Mouse (Mus musculus) CD8-positive naive resting alpha-beta T cell, adult 2 months (primary cell): ENCODE measurements at regions not wholly inside any gene's neighbourhood (a gene's known extent, or its start where the extent isn't known, plus 50 kb on each side); places are given as distances from the start of the nearest gene placed in this dataset.

Source experiments
- DNase-seq, 2 experiments: peaks; one replicate each; pipeline ENCODE4 v3.0.0; 2022; ENCODE audit warnings: low read depth in 2 of 2, low spot score in 2 of 2

DNA sequence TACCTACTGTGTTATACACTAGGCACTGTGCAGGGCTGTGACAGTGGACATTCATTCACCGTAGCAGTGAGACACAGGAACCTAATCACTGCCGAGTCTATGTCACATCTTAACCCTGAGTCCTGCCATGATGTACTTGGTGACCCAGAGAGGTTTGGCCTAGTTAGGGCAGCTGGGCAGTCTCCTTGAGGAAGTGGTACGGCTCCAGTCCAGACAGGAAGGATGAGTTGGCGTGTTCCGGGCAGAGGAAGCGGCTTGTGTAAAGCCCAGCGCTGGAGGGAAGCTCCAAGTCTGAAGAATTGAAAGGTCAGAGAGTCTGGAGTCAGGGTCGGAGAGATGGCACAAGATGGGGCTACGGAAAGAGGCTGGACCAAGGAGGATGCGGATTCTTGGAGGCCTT is 99.4 kb upstream of the Smim15 start:
- no peak for DNase-seq

DNA sequence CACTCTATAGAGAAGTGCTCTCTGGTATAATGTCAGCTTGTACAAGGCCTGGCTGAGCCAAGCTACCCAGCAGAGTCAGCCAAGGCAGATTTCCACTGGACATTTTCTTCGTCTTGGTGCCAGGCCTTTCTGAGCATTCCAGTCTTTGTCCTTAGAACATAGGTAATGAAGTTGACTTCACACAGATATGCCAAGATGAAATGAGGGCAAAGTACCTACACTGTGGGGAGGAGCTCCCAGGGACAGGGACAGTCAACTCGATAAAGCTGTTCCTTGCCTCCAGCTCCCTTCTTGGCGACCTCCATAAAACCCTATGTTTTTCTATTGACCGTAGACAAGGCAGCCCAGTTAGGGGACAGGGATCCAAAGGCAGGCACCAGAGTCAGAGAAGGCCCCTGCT is 101.3 kb upstream of the Smim15 start:
- no peak for DNase-seq

DNA sequence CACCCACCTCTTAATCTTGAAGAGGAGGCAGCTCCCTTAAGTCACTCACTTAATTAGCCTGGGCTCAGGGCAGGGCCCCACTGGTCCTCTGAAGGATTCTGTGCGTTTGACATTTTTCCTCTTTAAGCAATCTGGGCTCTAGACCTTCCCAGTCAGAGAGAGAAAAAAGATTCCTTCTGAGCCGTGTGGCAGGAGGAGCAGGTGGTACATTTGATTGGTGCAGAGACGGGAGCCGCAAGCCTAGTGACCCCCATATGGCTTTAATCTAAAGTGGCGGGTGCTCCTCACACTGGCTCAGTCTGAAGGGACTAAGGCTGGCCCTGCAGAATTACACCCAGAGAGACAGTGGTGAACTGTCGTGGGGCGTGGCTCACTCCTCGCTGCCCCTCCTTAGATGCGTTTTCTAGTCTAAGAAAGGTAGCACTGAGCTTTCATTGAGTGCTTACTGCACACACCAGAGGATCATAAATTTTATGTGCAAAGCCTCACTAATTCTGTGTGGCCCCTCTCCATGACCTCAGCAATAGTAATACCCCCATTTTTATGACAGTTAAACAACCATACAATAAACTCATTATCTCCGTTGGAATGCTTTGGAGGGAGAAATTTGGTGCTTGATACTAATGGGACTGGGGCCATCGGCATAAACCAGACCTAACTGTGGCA is 101.8 kb upstream of the Smim15 start:
- DNase-seq: no peak

DNA sequence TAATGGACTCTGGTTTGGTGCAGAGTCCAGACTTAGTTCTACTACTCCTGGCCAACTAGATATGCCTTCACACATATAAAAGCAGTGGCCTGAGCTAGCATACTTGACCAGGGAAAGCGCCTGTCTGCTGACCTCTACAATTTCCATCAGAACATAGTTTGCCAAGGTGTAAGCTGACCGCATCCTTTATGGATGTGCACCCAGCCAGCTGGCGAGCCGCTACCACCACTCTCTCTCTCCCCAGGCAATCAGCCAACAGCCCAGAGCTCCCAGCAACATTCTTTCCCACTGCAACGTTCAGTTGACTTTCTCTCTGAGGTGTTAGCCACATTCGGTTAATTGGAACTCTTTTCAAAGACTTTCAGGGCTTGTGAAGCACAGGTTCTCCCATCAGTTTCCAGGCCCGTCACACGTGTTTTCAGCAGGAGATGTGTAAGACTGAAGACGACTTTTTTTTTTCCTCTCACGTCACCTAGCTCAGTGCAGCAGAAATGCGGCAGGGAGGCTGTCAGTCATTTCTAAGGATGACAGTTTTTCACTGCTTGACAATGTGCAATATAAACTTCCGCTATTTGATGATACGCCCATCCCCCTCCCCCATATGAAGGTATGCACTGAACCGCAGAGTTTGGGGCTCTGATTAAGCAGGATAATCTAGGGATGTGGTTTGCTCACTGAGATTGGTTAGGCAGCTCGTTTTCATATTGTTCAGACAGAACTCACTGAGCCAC is 104.2 kb upstream of the Smim15 start:
- DNase-seq: no peak

DNA sequence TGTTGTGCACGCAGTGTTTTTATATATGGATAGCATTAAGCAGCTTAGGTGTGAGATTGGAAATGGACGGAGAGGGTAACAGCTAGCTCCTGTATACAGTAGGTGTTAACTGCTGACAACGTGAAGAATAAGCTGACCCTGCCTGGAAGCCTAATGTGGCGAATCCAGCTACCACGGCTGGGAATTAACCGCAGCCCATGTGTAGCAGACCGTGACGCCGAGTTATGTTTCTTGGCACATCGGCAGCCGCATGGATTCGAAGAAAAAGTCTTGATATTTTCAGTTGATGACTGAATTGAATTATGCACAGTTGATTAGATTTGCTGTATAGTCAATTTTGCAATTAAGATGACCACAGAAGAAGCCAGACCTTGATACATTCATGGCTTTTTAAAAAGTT is 108.6 kb upstream of the Smim15 start:
- DNase-seq: no peak

DNA sequence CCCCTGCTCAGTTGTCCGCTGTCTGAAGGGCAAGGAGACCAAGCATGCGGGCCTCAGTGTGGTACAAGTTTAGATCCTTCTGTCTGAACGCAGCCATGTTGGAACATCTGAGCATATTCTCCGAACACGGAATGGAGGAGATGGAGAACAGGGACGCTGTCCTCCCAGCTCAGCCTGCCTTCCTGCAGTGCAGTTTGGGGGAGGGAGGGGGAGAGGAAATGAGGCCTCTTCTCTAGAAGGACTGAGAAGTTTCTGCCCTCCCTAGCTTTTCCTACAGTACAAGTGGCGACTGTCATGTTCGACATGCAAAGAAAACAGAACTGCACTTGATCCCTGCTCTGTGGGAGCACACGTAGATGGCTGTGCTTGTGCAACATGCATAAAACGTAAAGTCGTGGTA is 109.6 kb upstream of the Smim15 start:
- DNase-seq: no peak

DNA sequence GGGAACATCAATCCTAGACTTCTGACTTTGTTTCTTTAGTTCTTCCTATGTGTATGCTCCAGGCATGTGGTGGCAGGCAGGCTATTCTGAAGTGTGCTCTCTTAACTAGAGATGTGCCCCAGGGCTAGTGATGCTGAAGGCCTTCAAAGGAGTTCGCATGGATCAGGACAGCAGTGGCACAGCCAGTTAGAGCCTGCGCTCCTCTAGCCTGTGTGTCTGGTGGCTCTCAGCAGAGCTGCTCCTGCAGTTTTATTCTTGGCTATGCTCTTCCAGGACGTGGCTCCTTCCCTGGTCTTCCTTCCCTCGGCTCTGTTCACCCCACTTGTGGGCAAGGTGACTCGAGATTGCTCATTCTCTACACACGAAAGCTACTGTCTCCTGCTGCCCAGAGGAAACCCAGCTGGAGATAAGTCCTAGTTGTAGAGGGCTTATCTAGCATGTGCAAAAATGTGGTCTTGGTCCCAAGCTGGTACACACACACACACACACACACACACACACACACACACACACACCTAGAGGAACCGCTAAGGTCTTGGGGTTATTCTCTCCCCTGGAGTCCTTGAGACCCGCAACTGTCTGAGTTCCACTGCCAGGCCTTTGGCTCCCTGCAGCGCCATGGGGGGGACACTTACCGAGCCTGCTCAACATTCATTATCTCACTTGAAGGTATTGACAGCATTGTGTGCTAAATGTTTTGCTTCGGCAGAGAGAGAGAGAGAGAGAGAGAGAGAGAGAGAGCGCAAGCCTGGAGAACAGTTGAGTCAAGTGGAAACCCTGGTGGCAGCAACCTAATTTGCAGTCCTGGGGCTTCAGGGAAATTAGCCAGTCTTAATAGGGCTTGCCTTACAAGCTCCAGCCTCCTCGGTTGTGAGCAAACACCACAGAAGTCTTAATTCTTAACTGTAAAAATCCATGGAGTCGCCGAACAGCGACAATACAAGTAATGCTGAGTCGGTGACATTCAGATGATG is 110.4 kb upstream of the Smim15 start:
- no peak for DNase-seq

DNA sequence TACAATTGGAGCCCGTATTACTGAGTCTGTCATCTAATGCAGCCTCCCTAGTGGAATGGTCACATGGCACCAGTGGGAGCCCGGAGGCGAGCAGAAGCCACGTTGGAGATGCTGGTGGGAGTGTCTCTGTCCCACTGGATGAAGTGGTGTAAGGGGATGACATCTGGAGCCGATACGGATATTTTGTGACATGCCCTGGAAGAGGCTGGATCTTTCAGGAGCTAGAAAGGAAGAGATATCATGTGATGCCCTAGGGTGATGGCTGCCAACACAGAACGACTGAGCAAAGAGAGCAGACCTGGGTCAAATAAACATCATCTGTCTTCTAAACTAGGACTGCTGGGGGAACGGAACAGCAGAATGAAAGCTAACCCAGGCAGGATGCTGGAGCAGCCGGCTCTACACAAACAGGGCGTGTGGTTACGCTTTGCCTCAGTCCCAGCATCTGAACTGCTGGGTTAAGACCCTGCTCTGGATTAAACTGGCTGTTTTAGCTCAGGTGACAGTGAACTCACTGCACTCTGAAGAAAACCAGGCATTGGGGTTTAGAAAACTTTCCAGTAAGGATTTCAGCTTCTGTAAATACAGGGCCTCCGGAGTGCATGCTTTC is 111.7 kb upstream of the Smim15 start:
- DNase-seq: no peak

DNA sequence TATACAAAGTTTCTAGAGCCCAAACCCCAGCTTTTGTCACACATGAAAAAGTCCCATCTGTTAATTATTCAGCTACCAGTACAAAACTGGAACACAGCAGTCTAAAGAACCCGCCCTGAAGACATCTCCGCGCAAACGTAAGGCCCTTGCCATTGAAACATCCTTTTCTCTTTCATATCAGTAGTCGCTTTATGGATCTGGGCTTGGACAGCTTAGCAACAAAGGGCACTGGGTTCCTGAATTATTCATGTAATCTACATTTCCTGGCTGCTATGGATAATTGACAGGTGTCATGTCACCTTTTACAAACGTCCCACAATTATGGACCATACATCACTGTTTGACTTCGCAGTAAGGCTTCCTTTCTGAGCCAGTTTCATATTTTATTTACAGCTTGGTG is 113.0 kb upstream of the Smim15 start:
- DNase-seq: no peak

DNA sequence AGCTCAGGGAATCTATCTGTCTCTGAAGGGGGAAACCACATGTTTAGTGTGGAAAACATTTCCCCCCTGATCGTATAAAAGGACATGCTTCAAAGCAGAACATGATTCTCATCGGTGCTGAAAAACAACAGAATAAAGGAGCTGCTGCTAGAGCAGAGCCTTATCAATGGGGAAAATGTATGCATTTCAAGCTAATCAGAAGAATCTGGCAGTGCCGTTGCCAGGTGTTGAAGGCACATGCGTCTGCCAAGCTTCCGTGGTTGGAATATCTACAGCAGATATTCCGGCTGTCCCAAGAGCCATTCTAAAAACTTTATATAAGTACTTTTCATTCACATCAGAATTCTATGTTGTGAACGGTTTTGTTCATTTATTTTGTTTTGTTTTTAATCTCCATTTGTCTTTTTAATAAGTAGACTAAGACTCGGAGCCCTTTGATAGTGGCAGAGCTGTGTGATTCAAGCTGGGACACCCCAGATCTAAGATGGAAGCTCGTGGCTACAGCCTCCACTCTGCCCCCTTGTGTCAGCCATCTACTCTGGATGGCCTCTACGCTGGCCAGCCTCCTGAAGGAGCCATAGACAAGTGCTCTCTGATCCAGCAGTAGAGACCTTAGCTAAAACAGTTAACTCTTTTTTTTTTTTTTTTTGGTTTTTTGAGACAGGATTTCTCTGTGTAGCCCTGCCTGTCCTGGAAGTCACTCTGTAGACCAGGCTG is 116.6 kb upstream of the Smim15 start:
- peak; percentile 40 to 58 for DNase-seq

DNA sequence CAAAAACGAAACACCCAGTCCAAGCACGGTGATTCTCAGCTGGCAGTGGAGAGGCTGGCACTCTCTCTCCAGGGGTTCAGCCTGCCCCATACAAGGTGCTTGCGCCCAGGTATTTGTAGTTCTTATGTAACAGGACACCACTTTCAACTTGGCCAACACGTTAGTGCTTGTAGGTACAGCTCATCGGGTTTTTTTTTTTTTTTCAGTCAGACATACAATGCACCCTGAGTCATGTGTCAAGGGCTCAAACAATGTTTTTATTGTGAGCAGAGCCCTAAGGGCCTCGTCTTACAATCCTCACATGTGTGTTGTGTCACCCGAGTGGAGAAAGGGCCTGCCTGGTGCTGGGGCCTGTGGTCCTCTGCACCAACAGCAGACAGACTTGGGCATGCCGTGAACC is 118.8 kb upstream of the Smim15 start:
- DNase-seq: no peak

DNA sequence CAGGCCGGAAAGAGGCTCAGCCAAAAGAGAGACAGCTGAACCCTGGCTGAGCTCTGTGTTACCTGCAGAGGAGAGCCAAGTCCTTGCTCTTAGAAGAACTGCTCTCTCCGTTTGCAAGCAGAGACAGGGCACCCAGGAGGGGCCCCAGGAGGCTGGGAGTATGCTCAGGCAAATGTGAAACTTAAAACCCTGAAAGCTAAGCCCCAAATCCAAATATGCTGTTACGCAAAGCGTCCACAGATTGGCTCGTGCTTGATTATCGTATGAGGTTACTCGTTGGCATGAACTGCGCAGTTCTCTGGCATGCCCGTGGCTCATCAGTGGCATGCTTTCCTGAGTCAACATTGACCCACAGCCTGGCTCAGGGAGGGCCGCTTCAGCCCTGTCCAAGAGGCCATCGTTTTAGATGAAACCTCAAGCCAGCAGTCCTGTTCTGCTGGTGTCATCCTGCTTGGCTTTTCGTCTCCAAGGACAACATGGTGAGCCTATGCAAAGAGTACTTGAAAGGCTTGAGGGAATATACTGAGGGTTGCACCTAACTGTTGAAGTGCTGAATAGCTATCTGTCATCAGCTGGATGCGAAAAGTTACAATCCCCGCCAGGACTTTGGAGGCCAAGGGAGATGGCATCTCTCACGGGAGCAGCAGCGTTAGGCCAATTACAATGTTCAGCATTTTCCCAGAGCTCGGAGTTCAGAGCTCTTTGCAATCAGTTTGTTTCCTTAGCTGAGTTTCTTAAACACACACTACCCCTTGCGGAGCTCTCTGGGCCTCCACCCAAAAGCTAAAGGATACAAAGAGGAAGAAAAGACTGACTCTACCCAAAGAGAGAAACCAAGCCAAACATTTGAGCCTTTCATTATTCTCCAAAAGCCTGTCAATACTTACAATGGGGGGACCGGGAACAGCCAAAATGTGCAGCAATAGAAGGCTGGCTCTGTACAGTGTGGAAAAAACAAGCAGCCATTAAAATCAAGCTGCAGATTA is 120.8 kb upstream of the Smim15 start:
- DNase-seq: no peak

DNA sequence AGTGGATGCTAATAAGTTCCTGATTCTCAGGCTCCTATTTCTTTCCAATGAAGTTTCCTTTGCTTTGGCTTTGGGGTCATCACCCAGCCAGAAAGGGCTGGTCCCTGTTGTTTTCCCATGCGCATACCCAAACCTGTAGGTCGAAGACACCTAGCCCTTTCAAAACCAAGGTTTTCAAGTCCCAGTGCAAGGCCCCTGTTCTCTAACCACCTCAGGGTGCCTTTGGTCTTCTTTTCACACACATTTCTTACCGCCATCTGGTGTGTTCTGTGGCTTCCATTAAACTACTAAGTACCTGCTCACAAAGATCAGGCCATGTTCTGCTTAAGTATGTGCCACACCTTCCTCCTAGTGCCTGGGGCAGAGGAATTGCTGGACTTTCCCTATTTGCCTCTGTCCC is 124.8 kb upstream of the Smim15 start:
- no peak for DNase-seq

DNA sequence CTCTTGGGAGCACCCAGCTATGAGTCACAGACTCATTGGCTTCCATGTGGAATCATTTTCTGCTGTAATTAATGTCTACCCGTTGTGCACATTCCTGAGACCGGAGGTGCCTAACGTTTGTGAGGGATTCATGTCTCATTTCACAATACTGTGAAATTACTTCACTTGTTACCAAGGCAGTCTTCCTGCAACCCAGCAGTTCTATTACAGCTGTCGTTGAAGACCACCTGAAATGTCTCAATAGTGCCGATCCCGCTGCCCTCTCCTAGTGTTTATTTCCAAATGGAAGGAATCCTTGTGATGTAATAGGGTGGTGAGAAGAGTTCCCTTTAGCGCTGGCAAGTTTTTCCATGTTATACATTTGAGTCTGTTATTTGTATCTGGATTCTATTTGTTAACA is 125.8 kb upstream of the Smim15 start:
- no peak for DNase-seq

DNA sequence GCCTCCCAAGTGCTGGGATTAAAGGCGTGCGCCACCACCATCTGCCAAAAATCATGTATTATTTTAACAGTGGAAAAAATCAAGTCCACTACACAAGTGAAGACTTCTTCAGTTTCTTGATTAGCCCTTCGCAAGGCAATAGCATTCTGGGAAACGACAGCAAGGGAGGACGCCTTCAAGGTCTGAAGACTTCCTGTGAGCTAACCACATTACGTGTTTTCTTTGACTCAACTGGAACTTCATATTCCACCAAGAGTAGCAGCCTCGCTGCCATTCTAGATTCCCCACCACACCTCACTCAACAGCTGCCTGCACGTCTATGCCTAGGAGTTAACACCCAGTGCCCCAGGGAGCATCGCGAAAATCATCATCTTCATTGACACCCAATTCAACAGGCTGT is 126.2 kb upstream of the Smim15 start:
- peak in 1 of 2 experiments; percentile 43 for DNase-seq

DNA sequence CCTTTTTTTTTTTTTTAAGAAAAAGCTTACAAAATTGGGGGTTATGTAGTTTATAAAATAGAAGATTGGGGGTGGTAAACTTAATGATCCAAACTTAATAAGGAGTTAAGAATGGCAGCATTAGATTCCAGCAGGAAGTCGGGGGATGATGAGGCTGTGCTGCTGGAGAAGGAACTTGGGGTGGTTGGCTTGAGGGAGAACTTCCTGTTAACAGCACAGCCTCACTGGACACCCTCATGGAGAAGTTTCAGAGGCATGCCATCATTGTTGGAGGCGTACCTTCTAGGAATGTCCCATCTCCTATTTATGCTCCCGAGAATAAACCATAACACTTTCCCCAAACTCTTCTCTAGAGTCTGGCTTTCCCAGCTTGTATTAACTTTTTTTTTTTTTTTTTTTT is 126.7 kb upstream of the Smim15 start:
- DNase-seq: no peak

DNA sequence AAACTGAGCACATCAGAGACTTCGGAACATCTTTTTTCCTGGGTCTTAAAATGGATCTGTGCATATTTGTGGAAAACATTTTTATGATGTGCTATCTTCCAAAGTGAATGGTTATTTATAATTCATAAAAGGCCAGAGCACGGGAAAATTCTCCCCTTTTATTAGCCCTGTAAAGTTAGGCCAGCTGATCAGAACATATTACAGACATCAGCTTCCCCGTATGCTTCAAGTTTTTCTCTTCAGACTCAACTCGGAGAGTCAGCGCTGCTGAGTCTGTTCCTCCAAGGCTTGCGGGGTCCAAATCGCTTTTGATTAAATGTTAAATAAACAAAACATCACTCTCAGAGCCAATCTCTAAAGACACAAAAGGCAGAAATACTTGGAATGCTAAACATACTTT is 134.1 kb upstream of the Smim15 start:
- no peak for DNase-seq

DNA sequence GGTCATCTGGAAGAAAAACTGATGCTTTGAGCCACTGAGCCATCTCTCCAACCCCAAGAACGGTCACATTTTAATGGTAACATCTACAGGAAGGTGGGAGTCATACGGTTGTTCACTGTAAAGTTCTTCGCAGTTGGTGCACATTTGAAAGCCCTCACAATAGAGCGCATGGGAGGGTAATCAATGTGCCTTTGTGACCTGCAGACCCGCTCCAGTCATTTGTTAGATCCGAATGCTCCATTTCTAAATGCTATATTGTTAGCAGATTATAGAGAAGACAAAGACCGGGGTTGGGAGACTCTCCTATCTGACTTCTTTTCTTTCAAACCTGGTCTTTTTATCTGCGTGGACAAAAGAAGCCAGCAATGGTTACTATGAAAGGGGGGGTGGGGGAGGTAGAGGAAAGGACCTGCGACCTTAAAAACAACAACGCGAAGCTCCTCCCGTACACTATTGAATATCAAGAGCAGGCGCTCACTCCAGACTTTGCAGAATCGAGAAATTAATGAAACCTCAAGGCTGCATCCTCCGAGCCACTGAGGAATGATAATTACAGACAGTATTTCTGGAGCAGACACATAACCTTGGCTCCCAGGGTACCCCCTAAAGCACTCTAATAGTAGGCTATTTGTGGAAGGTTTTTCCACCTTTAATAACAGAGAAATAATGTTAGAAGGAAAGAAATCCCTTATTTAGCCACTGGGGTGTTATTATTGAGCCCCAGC is 134.7 kb upstream of the Smim15 start:
- DNase-seq: no peak

DNA sequence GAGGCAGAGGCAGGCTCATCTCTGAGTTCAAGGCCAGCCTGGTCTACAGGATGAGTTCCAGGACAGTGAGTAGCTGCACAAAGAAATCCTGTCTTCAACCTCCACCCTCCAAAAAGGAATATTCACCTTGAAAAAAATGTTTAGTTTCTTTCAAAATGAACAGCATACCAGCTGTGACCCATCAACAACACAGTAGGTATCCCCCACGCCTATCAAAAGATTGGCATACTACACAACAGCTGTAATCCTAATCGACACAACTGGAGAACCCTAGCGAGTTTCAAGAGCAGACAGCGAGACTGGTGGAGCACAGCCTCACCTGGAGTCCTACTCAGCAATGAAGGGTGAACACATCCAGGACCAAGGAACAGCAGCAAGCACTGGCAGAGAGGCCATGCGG is 136.3 kb upstream of the Smim15 start:
- no peak for DNase-seq
